Mouse (Mus musculus): ENCODE results near the gene Entpd1. TPM values are rescaled to one million over a fixed set of nuclear protein-coding genes. Genes with fewer than 3 reads are reported as not detected.
A peak's percentile ranks its signal among the peaks of the same experiment; 100 is the strongest.

Entpd1 gene
- total and polyA plus RNA-seq, 3 experiments, result not detected

DNA sequence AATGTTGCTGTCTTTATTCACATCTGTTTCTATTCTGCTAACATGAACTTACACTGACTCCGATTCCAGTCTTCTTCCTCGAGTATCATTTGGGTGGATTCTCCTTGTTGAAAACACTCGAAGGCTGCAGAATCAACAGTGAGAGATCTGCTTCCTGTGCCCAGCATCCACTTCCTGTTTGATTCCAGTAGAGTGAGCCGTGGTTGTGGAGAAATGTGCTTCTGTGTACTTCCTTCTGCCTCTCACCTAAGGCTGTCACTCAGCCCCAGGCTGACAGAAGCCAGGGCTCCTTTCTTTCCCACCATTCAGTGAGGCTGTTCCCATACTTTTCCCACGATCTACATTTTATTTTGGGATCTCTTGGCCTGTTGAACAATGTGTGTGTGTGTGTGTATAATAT is 37.9 kb downstream of the Entpd1 start:
- Histone ChIP-seq H3K36me3 (ENCODE audit: control insufficient read depth in 1 of 2, insufficient read depth in 2 of 2, low read length in 2 of 2) (no peaks in the 10 kb centered on the region; a peak in 2 of 4 replicates), H3K27ac (ENCODE audit: control insufficient read depth, low read depth, low read length) (no peak overlapping the region)

DNA sequence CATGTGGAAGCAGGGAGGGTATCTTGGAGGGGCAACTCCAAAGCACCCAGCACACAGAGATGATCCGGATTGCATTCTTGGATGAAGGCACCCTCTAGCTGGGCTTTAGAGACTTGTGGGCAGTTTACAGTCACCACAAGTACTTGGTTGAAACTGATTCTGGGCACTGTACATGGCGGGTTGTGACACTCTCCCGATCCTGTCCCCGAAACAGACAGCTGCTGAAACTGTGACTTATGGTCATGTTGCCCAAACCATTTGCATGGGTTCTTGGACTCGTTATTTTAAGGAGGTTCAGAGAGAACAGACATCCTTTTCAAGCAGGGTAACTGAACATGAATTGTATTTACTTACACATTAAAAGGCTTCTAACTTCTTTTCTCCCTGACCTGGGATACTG is 44.0 kb downstream of the Entpd1 start:
- no peak overlapping the region for H3K4me3 ChIP-seq (ENCODE audit: control insufficient read depth in 1 of 2, insufficient read depth in 1 of 2, low read depth in 2 of 2, low read length in 2 of 2)
- H3K27ac ChIP-seq (ENCODE audit: control insufficient read depth, low read depth, low read length), result no peak overlapping the region
- TF ChIP-seq MEF2A (IDR thresholded peaks at IDR 0.05; ENCODE audit: extremely low read depth, insufficient replicate concordance, low read depth, low read length, poor library complexity, severe bottlenecking), result no peak
- TF ChIP-seq KAT2A (conservative IDR thresholded peaks at IDR 0.05; ENCODE audit: low read depth, low read length), result no peak
- TF ChIP-seq CHD1 (IDR thresholded peaks at IDR 0.05; ENCODE audit: low read depth, low read length), result no peak
- no peak for TF ChIP-seq MAZ (IDR thresholded peaks at IDR 0.05; ENCODE audit: low read depth, low read length)
- TF ChIP-seq ZKSCAN1 (IDR thresholded peaks at IDR 0.05; ENCODE audit: low read depth, low read length), result no peak
- no peak for TF ChIP-seq SIN3A (IDR thresholded peaks at IDR 0.05; ENCODE audit: low read length)
- no peak for TF ChIP-seq USF2 (IDR thresholded peaks at IDR 0.05; ENCODE audit: borderline replicate concordance in 1 of 2, insufficient read depth in 1 of 2, low read depth in 1 of 2, low read length in 2 of 2)
- no peak for TF ChIP-seq JUND (IDR thresholded peaks at IDR 0.05; ENCODE audit: low read depth, low read length)
- no peak for TF ChIP-seq MYC (IDR thresholded peaks at IDR 0.05; ENCODE audit: low read depth, low read length)
- no peak for TF ChIP-seq MXI1 (IDR thresholded peaks at IDR 0.05; ENCODE audit: low read depth, low read length)
- no peak for TF ChIP-seq HCFC1 (IDR thresholded peaks at IDR 0.05; ENCODE audit: low read depth, low read length)
- TF ChIP-seq E2F4 (IDR thresholded peaks at IDR 0.05; ENCODE audit: borderline replicate concordance, low read depth, low read length), result no peak
- no peak for TF ChIP-seq MYB (IDR thresholded peaks at IDR 0.05; ENCODE audit: low read depth, low read length)
- no peak for TF ChIP-seq ELF1 (IDR thresholded peaks at IDR 0.05; ENCODE audit: low read depth, low read length)
- no peak for TF ChIP-seq MAFK (IDR thresholded peaks at IDR 0.05; ENCODE audit: borderline replicate concordance, low read depth, low read length)

More for the DNA sequence above, 37.9 kb downstream of the Entpd1 start:
- Histone ChIP-seq H3K9me3 (replicated peaks; ENCODE audit: insufficient read depth, low read length) (no peaks in the 10 kb centered on the region), H3K4me1 (ENCODE audit: control insufficient read depth in 1 of 2, insufficient read depth in 2 of 2, low read length in 2 of 2) (peaks cover 0 to 7% of the 10 kb centered on the region in 2 experiments; a peak in 2 of 4 replicates), H3K4me3 (ENCODE audit: control insufficient read depth in 1 of 2, insufficient read depth in 1 of 2, low read depth in 2 of 2, low read length in 2 of 2) (no peak overlapping the region), H3K9ac (ENCODE audit: control insufficient read depth, low read depth, low read length, poor library complexity, severe bottlenecking) (no peak overlapping the region), H3K79me2 (ENCODE audit: control insufficient read depth, insufficient read depth, low read length, poor library complexity) (no peaks in the 10 kb centered on the region), H3K27me3 (ENCODE audit: control insufficient read depth in 1 of 2, insufficient read depth in 2 of 2, low read length in 2 of 2) (peaks cover 5% of the 10 kb centered on the region in 2 experiments; a peak in 2 of 4 replicates)
- TF ChIP-seq MAX (IDR thresholded peaks at IDR 0.05; ENCODE audit: low read length) (peak; percentile 23; the same call in 1 of the 2 replicates), CHD2 (IDR thresholded peaks at IDR 0.05; ENCODE audit: low read length) (no peak), SIN3A (IDR thresholded peaks at IDR 0.05; ENCODE audit: low read length) (peak; percentile 27; the same call in 1 of the 2 replicates)
- DNase-seq (ENCODE audit: low read depth, low spot score), result peak; percentile 33

More for the DNA sequence above, 44.0 kb downstream of the Entpd1 start:
- Histone ChIP-seq H3K9me3 (replicated peaks; ENCODE audit: insufficient read depth, low read length) (no peaks in the 10 kb centered on the region), H3K27me3 (ENCODE audit: control insufficient read depth in 1 of 2, insufficient read depth in 2 of 2, low read length in 2 of 2) (peaks cover 1 to 3% of the 10 kb centered on the region in 2 experiments), H3K36me3 (ENCODE audit: control insufficient read depth in 1 of 2, insufficient read depth in 2 of 2, low read length in 2 of 2) (no peaks in the 10 kb centered on the region), H3K9ac (ENCODE audit: control insufficient read depth, low read depth, low read length, poor library complexity, severe bottlenecking) (no peak overlapping the region), H3K79me2 (ENCODE audit: control insufficient read depth, insufficient read depth, low read length, poor library complexity) (no peaks in the 10 kb centered on the region), H3K4me1 (ENCODE audit: control insufficient read depth in 1 of 2, insufficient read depth in 2 of 2, low read length in 2 of 2) (no peaks in the 10 kb centered on the region)
- DNase-seq (ENCODE audit: low read depth, low spot score), result no peak
